Mouse (Mus musculus) ES-E14 (cell line): Measurements from ENCODE around the gene Stx16.

Experiments
- HCFC1 ChIP-seq: IDR thresholded peaks from 2 replicates; pipeline ENCODE4 v1.6.1; 2012; ENCODE audit warnings: low read length, inconsistent platforms, borderline replicate concordance; ENCODE audit not compliant: insufficient read depth
- ZNF384 ChIP-seq: IDR thresholded peaks from 2 replicates; pipeline ENCODE4 v1.6.1; 2012; ENCODE audit warnings: low read depth, low read length, inconsistent platforms

DNA sequence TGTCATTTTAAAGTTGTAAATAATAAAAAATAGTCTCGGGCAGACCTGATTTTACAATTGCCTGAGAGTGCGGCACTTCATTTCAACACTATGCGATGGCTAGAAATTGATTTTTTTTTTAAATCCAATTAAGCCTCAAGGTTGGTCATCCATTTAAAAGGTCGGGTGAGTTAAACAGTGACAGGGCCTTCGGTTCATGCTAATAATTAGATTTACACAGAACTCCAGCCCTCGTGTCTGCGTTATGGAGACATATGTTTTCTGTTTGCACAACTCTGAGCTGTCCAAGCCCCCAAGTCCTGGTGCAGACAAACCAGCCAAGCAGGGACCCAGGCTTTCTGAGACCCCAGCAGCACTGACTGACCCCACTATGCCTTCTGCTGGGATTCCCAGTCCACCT lies 26.3 kb downstream of the Stx16 start:
- TF ChIP-seq ZNF384 (no peak), HCFC1 (no peak)
